Mouse (Mus musculus) G1E (cell line): ENCODE data around the gene Ccdc186.

Experiments
- CTCF ChIP-seq: IDR thresholded peaks from 2 replicates; pipeline ENCODE4 v1.5.1; 2012; ENCODE audit warnings: low read depth, low read length, inconsistent platforms, mixed read lengths
- TAL1 ChIP-seq: conservative IDR thresholded peaks from 2 replicates; pipeline ENCODE4 v1.6.1; 2012; ENCODE audit warnings: low read depth, low read length, inconsistent platforms, mixed read lengths

GRCm38 (mm10) chr19:56749343-56749742, 72.6 kb downstream of the Ccdc186 start:
- TF ChIP-seq TAL1 = no peak
- no peak for TF ChIP-seq CTCF
